Mouse (Mus musculus) thymus, postnatal 36 days (tissue): Measurements from ENCODE around the gene Dohh.

Experiments
- DNase-seq, 2 experiments: peaks; one replicate each; pipeline ENCODE4 v3.0.0; 2022; ENCODE audit warnings: mixed read lengths in 2 of 2

Dohh gene

DNA sequence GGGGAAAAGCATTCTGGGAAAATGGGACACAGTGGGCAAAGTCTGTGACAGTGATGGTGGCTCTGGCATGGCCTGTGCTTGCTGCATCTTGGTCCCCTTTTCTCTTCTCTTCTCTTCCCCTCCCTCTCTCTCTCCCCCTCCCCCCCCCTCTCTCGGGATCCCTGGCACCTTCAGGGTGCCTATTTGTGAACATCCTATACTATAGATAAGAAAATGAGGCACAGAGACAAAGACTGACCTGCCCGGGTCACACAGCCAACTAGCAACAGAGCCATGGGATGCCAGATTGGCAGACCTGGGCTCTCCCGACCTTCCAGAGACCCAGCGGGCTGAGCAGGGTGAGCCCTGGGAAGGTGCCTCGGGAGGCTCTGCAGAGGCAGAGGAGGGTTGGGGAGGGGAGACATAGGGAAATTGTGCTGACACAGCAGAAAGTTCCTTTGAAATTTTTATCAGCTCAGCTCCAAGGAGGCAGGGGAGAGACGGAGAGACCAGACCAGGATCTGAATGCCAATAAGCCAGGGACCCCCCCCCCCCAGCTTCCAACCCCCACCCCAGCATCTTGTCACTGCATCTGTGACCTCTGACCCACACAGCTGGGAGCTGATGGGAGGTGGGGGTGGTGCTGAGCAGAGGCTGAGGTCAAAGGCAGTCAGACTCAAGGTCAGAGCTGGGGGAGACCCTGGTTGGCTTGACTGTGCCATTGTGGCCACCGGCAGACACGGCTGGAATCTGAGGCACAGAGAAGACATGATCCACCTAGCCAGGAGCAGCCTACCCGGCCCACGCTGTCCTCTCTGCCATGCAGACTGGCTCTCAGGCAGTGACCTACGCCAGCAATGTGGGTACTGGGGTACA lies 34.2 kb downstream of the Dohh start:
- DNase-seq, result peak in 1 of 2 experiments; percentile 3

DNA sequence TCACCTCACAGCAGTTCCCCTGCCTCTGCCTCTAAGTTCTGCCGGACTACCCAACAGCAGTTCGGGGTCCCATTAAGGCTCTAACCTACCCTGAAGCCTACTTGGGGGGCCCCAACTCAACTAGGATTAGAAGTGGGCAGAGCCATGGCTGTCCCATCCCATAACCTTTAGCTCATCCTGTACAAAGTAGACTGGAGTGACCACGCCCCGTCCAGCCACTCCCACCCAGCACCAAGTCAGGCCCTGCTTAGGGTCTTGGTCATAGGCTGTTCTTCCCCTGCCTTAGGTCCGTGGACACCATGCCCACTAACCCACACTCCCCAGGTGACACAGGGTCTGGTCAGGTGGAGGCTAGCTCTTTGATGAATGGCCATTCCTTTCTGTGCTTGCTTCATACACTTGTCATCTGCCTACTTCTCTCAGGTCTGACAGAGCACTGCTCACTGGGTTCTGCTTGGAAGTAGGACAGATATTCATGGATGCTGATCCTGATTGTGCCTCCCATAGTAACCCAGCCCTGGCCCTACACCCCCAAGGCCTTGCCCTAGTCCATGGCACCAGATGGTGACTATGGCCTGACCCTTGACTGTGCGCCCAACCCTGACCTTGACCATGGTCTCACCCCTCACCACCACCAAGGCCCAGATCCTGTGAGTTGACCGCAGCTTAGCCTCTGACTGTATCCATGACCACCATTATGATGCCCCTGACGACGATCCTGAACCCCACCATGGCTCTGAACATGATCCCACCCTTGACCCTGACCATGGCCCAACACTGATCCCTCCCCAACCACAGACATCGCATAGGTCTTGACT lies 35.1 kb downstream of the Dohh start:
- DNase-seq, result peak in 1 of 2 experiments; percentile 1

- peak in 1 of 2 experiments; percentile 11 for DNase-seq
Measured at GRCm38 (mm10) chr10:81420191-81420767, 36.1 kb downstream of the Dohh start.

DNA sequence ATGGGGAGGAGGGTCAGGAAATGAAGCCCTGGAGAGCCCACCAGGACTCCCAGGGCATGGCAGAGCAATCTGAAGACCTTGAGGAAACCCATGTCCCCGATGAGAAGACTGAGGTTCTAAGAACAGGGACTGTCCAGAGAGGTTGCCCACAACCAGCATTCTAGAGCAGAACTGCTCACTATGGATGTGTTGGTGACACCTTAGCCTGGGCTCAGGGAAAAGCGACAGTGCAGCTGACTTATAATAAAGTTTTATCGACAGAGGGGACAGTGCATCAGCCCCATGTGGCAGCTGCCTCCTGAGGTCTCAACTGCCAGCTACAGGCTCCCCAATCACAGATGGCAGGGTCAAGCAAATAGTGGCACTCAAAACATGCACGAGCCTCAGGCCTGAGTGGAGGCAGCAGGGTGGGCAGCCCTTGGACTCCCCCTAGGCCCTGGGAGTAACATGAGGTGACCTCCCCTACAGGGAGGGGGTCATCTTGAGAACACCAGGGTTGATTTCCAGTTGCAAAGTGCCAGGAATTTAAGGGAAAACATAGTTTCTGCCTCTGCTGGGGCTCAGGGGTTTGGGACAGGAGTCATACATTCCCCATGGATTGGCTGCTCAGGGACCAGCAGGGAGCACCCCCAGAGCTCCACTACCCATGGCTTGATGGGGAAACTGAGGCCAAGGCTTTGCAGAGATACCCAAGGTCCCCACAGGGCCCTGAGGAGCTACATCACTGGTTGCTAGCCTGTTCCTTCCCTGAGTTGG lies 37.0 kb downstream of the Dohh start:
- peak in 1 of 2 experiments; percentile 2 for DNase-seq

DNA sequence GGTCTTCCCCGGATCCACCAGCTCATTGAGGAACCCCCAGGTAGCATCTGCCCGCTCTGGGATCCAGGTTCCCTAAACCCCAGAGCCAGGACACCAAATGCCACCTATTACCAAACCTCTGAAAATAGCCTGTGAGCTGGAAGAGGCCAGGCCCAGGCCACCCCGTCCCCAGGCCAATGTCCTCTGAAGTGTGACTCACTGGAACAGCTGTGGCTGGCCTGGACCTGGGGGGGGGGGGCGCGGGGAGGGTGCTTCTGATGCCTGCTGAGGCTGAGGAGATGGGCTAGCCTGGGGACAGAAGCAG lies 37.5 kb downstream of the Dohh start:
- DNase-seq, result no peak

DNA sequence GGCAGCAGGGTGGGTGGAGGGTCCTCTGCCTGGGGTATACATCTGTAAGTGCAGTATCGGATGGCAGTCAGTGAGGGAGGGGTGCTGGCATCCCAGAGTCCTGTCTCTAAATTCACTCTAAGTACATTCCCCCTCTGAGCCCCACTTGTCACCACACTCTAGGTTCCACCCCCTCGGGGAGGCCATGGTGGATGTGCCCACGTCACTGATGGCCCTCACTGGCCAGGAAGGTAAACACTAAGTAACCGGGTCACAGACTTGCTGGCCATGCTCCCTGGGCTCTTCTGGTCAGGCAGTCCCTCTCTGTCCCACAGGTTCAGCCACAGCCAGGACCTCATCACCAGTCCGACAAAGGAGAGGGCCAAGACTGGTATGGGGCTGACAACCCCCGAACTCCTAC lies 38.0 kb downstream of the Dohh start:
- DNase-seq, result peak in 1 of 2 experiments; percentile 5

DNA sequence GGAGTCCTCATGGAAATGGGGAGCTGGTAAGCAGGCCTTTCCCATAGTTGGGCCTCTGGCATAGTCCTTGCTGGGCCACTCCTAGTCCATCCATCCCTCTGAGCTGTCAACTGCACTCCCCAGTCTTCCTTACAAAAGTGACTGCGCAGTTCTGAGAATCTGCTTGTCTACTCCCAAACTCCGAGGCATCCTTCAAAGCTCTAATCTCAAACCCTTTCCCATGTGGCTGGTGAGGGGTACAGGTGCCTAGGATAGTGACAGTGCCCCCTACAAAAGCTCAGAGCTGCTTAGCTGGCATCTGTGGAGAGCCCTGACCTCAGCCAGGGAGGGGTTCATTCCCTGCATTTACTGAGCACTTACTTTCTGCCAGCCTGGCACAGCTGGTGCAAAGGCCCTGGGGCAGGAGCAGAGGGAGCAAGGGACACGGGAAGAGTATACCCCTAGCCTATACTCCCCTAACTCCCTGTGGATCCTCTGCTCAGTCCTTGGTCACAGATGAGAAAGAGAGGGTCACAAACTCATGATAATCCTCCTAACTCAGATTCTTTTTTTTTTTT lies 38.5 kb downstream of the Dohh start:
- DNase-seq, result peak in 1 of 2 experiments; percentile 2

DNA sequence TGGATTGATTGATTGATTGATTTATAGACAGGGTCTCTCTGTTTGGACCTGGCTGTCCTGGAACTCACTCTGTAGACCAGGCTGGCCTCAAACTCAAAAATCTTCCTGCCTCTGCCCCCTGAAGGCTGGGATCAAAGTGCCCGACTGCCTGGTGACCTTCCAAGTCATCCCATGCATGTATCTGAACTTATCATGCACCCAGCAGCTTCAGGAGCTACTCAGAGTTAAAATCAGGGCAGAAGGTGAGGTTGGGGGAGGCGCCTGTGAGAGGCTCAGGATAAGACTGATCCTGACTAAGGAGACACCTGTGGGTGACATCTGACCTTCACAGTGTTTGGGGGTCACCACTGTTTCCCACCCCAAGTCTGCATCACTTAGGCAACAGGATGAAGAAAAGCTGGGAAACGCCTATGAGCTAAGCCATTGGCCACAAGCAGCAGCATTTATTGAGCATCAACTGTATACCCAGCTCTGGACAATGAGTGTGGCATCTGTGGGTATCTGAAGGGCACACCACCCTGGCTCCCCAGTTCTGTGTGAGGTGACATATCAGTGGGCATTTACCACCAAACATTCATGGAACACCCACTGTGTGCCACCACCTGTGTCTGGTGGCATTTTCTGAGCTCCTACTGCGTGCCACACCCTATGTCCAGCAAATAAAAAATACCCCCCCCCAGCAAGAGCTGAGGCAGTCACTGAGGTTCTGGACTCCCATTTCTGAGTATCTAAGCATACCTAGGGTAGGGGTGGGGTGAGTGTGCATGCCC lies 39.4 kb downstream of the Dohh start:
- DNase-seq, result peak in 1 of 2 experiments; percentile 1

DNA sequence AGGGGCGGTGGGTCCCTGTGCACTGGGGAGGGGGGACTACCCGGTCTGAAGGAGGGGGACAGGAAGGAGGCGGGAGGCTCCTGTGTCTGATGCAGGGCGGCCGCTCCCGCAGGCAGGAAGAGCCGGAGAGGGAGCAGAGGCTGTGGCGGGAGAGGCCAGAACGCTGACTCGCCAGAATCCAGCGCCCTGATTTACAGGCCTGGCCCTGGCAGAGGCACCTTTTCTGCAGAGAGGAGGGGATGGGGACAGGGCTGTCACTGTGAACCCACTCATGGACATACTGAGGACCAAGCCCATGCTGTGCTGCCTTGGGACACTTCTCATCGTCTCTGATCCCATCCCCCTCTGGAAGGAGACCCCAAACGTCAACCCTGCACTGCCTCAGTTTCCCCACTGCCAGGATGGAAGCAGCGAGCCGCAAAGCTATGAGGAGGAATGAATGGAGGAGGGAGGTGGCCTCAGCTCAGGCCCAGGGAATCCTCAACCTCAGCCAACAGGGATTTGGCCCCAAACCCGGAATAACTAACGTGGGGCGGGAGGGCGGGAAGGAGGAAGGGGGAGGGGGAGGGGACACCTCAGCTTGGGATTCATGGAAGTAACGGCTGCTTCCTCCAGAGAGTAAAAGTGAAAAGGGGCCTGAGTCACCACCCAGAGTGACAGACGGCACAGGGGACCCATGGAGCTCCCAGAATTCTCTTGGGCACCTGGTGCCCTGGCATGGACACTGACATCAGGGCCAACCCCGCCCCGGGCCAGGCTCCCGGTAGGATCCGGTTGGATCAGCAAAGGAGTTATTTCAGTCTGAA lies 40.2 kb downstream of the Dohh start:
- DNase-seq, result peak in 1 of 2 experiments; percentile 26

DNA sequence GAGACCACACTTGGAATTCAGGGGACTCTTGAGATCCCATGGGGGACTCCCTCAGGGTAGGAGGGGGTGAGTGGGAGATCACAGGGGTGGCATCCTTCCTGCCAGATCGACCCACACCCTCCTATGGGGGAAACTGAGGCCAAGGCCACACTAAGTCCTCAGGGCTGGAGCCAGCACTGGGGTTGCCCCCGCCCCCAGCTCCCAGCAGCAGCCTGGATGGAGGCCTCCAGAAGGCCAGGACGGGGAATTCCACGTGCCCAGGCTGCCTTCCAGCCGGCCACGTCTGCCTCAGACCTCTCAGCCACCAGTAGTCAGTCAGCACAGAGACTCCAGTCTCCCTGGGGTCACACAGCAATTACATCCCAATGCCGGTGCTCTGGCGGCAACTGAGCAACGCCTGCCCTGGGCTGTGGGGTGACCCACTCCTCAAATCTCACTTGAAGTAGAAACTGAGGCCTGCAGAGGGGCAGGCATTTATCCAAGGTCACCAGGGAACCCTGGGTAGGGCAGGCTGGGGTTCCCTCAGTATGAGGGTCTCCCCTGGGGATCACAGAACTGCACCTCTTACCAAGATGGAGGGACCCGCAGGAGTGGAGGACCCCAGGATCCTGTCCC lies 41.1 kb downstream of the Dohh start:
- peak in 1 of 2 experiments; percentile 9 for DNase-seq

GRCm38 (mm10) chr10:81426081-81426671 lies 41.9 kb downstream of the Dohh start:
- peak in 1 of 2 experiments; percentile 28 for DNase-seq

GRCm38 (mm10) chr10:81426897-81427296 lies 42.7 kb downstream of the Dohh start:
- DNase-seq, result peak in 1 of 2 experiments; percentile 40

DNA sequence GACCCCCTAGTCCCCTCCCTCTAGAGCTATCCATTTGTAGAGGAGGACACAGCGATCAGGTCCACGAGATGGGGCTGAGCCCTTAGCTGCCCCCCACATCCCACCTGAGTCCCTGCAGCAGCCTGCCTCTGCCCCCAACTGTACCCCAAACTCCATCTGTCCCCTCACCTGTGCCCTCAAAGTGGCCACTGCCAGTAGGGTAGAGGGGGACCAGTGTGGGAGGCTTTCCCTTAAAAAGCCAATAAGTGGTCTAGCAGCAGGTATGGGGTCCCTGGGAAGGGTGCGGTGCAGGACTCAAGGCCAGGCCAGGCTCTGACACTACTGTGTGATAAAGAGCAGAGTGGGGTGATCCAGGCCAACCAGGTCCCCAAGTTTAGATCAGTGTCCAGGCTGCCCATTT lies 43.1 kb downstream of the Dohh start:
- peak in 1 of 2 experiments; percentile 7 for DNase-seq

GRCm38 (mm10) chr10:81427804-81428506 lies 43.7 kb downstream of the Dohh start:
- peak in 1 of 2 experiments; percentile 7 for DNase-seq

GRCm38 (mm10) chr10:81428507-81428870 lies 44.3 kb downstream of the Dohh start:
- DNase-seq, result peak in 1 of 2 experiments; percentile 5

- peak in 1 of 2 experiments; percentile 7 for DNase-seq
Measured at GRCm38 (mm10) chr10:81429092-81429491, 44.9 kb downstream of the Dohh start.

GRCm38 (mm10) chr10:81429605-81430061 lies 45.4 kb downstream of the Dohh start:
- DNase-seq, result peak; percentile 78 to 83

GRCm38 (mm10) chr10:81430141-81430830 lies 46.1 kb downstream of the Dohh start:
- DNase-seq, result peak; percentile 73 to 79
